Mouse (Mus musculus) layer of hippocampus, adult 8-10 months (tissue): ENCODE data around the gene Fam171a2. TPM values are rescaled to one million over a fixed set of nuclear protein-coding genes. Genes with fewer than 3 reads are reported as not detected.

Source experiments
- DNase-seq, 2 experiments: peaks; one replicate each; pipeline ENCODE4 v3.0.0; 2022; ENCODE audit warnings: low spot score in 2 of 2
- total RNA-seq, 4 experiments: library from RNA; stranded (reverse); gene quantifications; 2 replicates each; pipeline ENCODE4 v1.2.4; 2022

Gene Fam171a2
- total RNA-seq, 4 experiments from 2014 or later = 77.6 to 94.7 (median 85.7) TPM

GRCm38 (mm10) chr11:102455740-102456396, 8.4 kb upstream of the Fam171a2 start:
- DNase-seq = peak in 1 of 2 experiments; percentile 25

- DNase-seq = no peak
Measured at GRCm38 (mm10) chr11:102453131-102453530, 5.6 kb upstream of the Fam171a2 start.

- DNase-seq = peak in 1 of 2 experiments; percentile 35
Measured at GRCm38 (mm10) chr11:102449043-102450008, 1.8 kb upstream of the Fam171a2 start.

- peak in 1 of 2 experiments; percentile 55 for DNase-seq
Measured at GRCm38 (mm10) chr11:102448327-102448726, 845 bp upstream of the Fam171a2 start.

- no peak for DNase-seq
Measured at GRCm38 (mm10) chr11:102446581-102447461, 661 bp downstream of the Fam171a2 start.

GRCm38 (mm10) chr11:102445891-102446361, 1.6 kb downstream of the Fam171a2 start:
- no peak for DNase-seq

GRCm38 (mm10) chr11:102445264-102445890, 2.1 kb downstream of the Fam171a2 start:
- peak in 1 of 2 experiments; percentile 23 for DNase-seq

- no peak for DNase-seq
Measured at GRCm38 (mm10) chr11:102444781-102445180, 2.7 kb downstream of the Fam171a2 start.

- DNase-seq = no peak
Measured at GRCm38 (mm10) chr11:102444321-102444720, 3.2 kb downstream of the Fam171a2 start.

GRCm38 (mm10) chr11:102443740-102444139, 3.7 kb downstream of the Fam171a2 start:
- DNase-seq = no peak

- no peak for DNase-seq
Measured at GRCm38 (mm10) chr11:102442089-102442488, 5.4 kb downstream of the Fam171a2 start.

- no peak for DNase-seq
Measured at GRCm38 (mm10) chr11:102441434-102441833, 6.0 kb downstream of the Fam171a2 start.

GRCm38 (mm10) chr11:102440255-102440654, 7.2 kb downstream of the Fam171a2 start:
- DNase-seq = no peak

GRCm38 (mm10) chr11:102439093-102440082, 8.1 kb downstream of the Fam171a2 start:
- DNase-seq = peak in 1 of 2 experiments; percentile 27

GRCm38 (mm10) chr11:102438212-102439092, 9.0 kb downstream of the Fam171a2 start:
- DNase-seq = peak in 1 of 2 experiments; percentile 81

- DNase-seq = peak in 1 of 2 experiments; percentile 65
Measured at GRCm38 (mm10) chr11:102437120-102438061, 10.1 kb downstream of the Fam171a2 start.

GRCm38 (mm10) chr11:102436471-102436790, 11.1 kb downstream of the Fam171a2 start:
- no peak for DNase-seq
